In the genomic region with DNA sequence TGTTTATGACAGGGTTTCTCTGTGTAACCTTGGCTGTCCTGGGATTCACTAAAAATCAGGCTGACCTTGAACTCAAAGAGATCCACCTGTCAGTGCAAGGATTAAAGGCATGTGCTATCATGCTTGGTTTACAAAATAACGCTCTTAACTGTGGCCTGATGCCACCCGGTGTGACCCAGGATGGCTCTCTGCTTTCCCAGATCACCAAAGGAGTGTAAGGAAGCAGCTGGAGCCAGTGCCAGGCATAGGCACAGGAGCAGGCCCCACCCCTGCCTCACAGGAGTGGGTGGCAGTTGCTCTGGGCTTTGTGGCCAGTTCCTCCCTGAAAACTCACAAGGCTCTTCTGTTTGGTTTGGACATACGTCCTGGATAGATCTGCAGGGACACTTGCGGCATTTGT, we compare ENCODE assay signal across 22 mouse cellular contexts. TPM values are rescaled to one million over a fixed set of nuclear protein-coding genes. Genes with fewer than 3 reads are reported as not detected.
DNase-seq lines count a peak whose midpoint lies in the region; ATAC-seq and TF ChIP-seq lines count a peak whose summit lies in the region.
"Had no signal": no experiment of that assay in that cellular context is flagged by ENCODE, and none has a peak within 500 bp of the region (broad histone marks: within the 10 kb centered on the region; RNA-seq: fewer than 3 reads in every experiment).

No protein-coding gene starts in this region.

- H3K4me3 ChIP-seq in intestine, embryonic 15.5 days (replicated peaks), result no peak overlapping the region
- no peak overlapping the region for H3K4me3 ChIP-seq in intestine, postnatal 0 days (ENCODE audit: low read depth, low read length)
- no peak overlapping the region for H3K4me3 ChIP-seq in testis, adult 2 months (ENCODE audit: control insufficient read depth, low read depth, low read length)
- H3K4me3 ChIP-seq in small intestine, adult 2 months (ENCODE audit: low read depth, low read length), result no peak overlapping the region
- H3K4me3 ChIP-seq: embryonic facial prominence, embryonic 13.5 days; gastrocnemius, adult 2 months; heart, embryonic 10.5 days; heart, embryonic 15.5 days had no signal

- TF ChIP-seq POLR2A in testis, adult 2 months (IDR thresholded peaks at IDR 0.05; ENCODE audit: control insufficient read depth, low read depth, low read length), result no peak
- no peak for TF ChIP-seq POLR2A in small intestine, adult 2 months (IDR thresholded peaks at IDR 0.05; ENCODE audit: low read depth, low read length)

- H3K9me3 ChIP-seq in intestine, embryonic 15.5 days, result no peaks in the 10 kb centered on the region
- no peaks in the 10 kb centered on the region for H3K9me3 ChIP-seq in intestine, postnatal 0 days (ENCODE audit: control insufficient read depth)
- H3K9me3 ChIP-seq: embryonic facial prominence, embryonic 13.5 days; heart, embryonic 10.5 days; heart, embryonic 15.5 days had no signal

- peaks cover 14% of the 10 kb centered on the region for H3K4me1 ChIP-seq in intestine, embryonic 15.5 days (replicated peaks)
- 0 out of 2 replicates have a peak, but pooled peaks cover 6% of the 10 kb centered on the region for H3K4me1 ChIP-seq in intestine, postnatal 0 days (replicated peaks; ENCODE audit: control insufficient read depth, insufficient read depth, low read length)
- peaks cover 14% of the 10 kb centered on the region for H3K4me1 ChIP-seq in testis, adult 2 months (ENCODE audit: control insufficient read depth, insufficient read depth, low read length)
- peaks cover 32% of the 10 kb centered on the region; the same call in 1 of the 2 replicates for H3K4me1 ChIP-seq in small intestine, adult 2 months (ENCODE audit: control insufficient read depth, insufficient read depth, insufficient read length, low read length)
- H3K4me1 ChIP-seq: embryonic facial prominence, embryonic 13.5 days had no signal

- no peaks in the 10 kb centered on the region for H3K27me3 ChIP-seq in intestine, embryonic 15.5 days (replicated peaks)
- no peaks in the 10 kb centered on the region for H3K27me3 ChIP-seq in intestine, postnatal 0 days (replicated peaks; ENCODE audit: control insufficient read depth, insufficient read depth, low read length)
- no peaks in the 10 kb centered on the region for H3K27me3 ChIP-seq in testis, adult 2 months (ENCODE audit: control insufficient read depth, insufficient read depth, low read length)
- no peaks in the 10 kb centered on the region for H3K27me3 ChIP-seq in small intestine, adult 2 months (ENCODE audit: control insufficient read depth, insufficient read depth, low read length)

- peak overlapping the region; percentile 80; the same call in 1 of the 2 replicates for H3K27ac ChIP-seq in intestine, embryonic 15.5 days
- H3K27ac ChIP-seq in intestine, postnatal 0 days (ENCODE audit: low read depth, low read length), result no peak overlapping the region
- peak overlapping the region; percentile 5; the same call in 1 of the 2 replicates for H3K27ac ChIP-seq in testis, adult 2 months (ENCODE audit: control insufficient read depth, insufficient read depth, low read depth, low read length)
- peak overlapping the region; percentile 94 for H3K27ac ChIP-seq in small intestine, adult 2 months (ENCODE audit: insufficient read depth, low read depth, low read length)
- H3K27ac ChIP-seq: embryonic facial prominence, embryonic 13.5 days; gastrocnemius, adult 2 months; heart, embryonic 10.5 days; heart, embryonic 15.5 days; hindbrain, embryonic 14.5 days had no signal

- no peaks in the 10 kb centered on the region for H3K36me3 ChIP-seq in intestine, embryonic 15.5 days
- no peaks in the 10 kb centered on the region for H3K36me3 ChIP-seq in intestine, postnatal 0 days (ENCODE audit: control insufficient read depth, insufficient read depth)
- H3K36me3 ChIP-seq in testis, adult 2 months (ENCODE audit: control insufficient read depth, insufficient read depth, low read length), result no peaks in the 10 kb centered on the region
- H3K36me3 ChIP-seq in small intestine, adult 2 months (ENCODE audit: control insufficient read depth, insufficient read depth, low read length), result no peaks in the 10 kb centered on the region
- H3K36me3 ChIP-seq: embryonic facial prominence, embryonic 13.5 days; heart, embryonic 10.5 days; heart, embryonic 15.5 days had no signal

- TF ChIP-seq CTCF in intestine, postnatal 0 days (IDR thresholded peaks at IDR 0.05; ENCODE audit: low read depth), result no peak
- no peak for TF ChIP-seq CTCF in testis, adult 2 months (IDR thresholded peaks at IDR 0.05; ENCODE audit: control insufficient read depth, insufficient read depth, insufficient replicate concordance, low read depth, low read length)
- no peak for TF ChIP-seq CTCF in small intestine, adult 2 months (IDR thresholded peaks at IDR 0.05; ENCODE audit: extremely low read depth, insufficient read length, insufficient replicate concordance, low read depth, low read length)

- no peak for ATAC-seq in intestine, embryonic 15.5 days
- no peak for ATAC-seq in intestine, postnatal 0 days
- ATAC-seq: activated CD4-positive, CD25-positive, alpha-beta regulatory T cell, adult 4 months; forebrain, embryonic 14.5 days had no signal

- DNase-seq in testis, postnatal 10 days (ENCODE audit: low spot score), result no peak
- DNase-seq in testis, postnatal 14 days (ENCODE audit: low spot score), result peak; percentile 63
- no peak for DNase-seq in T-cell, adult 2 months (ENCODE audit: low spot score)
- no peak for DNase-seq in spleen, adult 12 weeks (ENCODE audit: low spot score)
- DNase-seq: adrenal gland, postnatal 25 days; cerebellum, adult 18-20 months; cerebellum, adult 9-11 months; cerebellum, postnatal 36 days; gastrocnemius, adult 2 months; gastrocnemius, postnatal 25 days; heart, postnatal 14 days had no signal

- no peak overlapping the region for H3K4me2 ChIP-seq in intestine, embryonic 15.5 days (replicated peaks)
- no peak overlapping the region for H3K4me2 ChIP-seq in intestine, postnatal 0 days (replicated peaks; ENCODE audit: low read depth)
- H3K4me2 ChIP-seq: embryonic facial prominence, embryonic 13.5 days; heart, embryonic 15.5 days; hindbrain, embryonic 14.5 days had no signal

- H3K9ac ChIP-seq in intestine, embryonic 15.5 days, result no peak overlapping the region
- H3K9ac ChIP-seq in intestine, postnatal 0 days (ENCODE audit: low read depth, low read length), result no peak overlapping the region
- H3K9ac ChIP-seq: embryonic facial prominence, embryonic 13.5 days; heart, embryonic 15.5 days; hindbrain, embryonic 14.5 days had no signal

- 64% methylated on average over 4 of the region's 4 CpGs for WGBS in intestine, embryonic 15.5 days
- WGBS in intestine, postnatal 0 days, result 60% methylated on average over 4 of the region's 4 CpGs
- WGBS in small intestine, adult 2 months, result 23% methylated on average over 4 of the region's 4 CpGs

RNA-seq across cellular contexts. Expression of a gene that starts 11.4 kb away (rescaled TPM):
- 0.14 and 0.16 TPM in 2 replicates for polyA plus RNA-seq in intestine, embryonic 15.5 days (2015; fragmentation: Nextera tagmentation; extraction: Ambion mirVana)
- 0.16 and 0.39 TPM in 2 replicates for polyA plus RNA-seq in intestine, postnatal 0 days (2015; fragmentation: Nextera tagmentation; extraction: Ambion mirVana)
- polyA plus RNA-seq in testis, adult 2 months (2012; rRNA removed), result 0.21 and 0.42 TPM in 2 replicates
- 0.13 TPM in 1 of 2 replicates, not detected in the other for polyA plus RNA-seq in small intestine, adult 2 months (2012; rRNA removed)
- polyA plus RNA-seq: activated CD4-positive, CD25-positive, alpha-beta regulatory T cell, adult 4 months; C2C12; heart, embryonic 10.5 days; heart, embryonic 15.5 days had no signal

RNA-seq across cellular contexts. Expression of a gene that starts 17.8 kb away (rescaled TPM):
- polyA plus RNA-seq in intestine, embryonic 15.5 days (2015; fragmentation: Nextera tagmentation; extraction: Ambion mirVana), result 13.3 and 13.9 TPM in 2 replicates
- polyA plus RNA-seq in intestine, postnatal 0 days (2015; fragmentation: Nextera tagmentation; extraction: Ambion mirVana), result 19.0 and 23.7 TPM in 2 replicates
- polyA plus RNA-seq in testis, adult 2 months (2012; rRNA removed), result 4.4 and 5.9 TPM in 2 replicates
- 169 and 226 TPM in 2 replicates for polyA plus RNA-seq in small intestine, adult 2 months (2012; rRNA removed)

RNA-seq across cellular contexts. Expression of a gene that starts 20.7 kb away (rescaled TPM):
- not detected in 2 replicates for polyA plus RNA-seq in intestine, embryonic 15.5 days (2015; fragmentation: Nextera tagmentation; extraction: Ambion mirVana)
- not detected in 2 replicates for polyA plus RNA-seq in intestine, postnatal 0 days (2015; fragmentation: Nextera tagmentation; extraction: Ambion mirVana)
- 0.32 and 0.37 TPM in 2 replicates for polyA plus RNA-seq in testis, adult 2 months (2012; rRNA removed)
- 0.47 and 1.3 TPM in 2 replicates for polyA plus RNA-seq in small intestine, adult 2 months (2012; rRNA removed)
- polyA plus RNA-seq: C2C12; embryonic facial prominence, embryonic 13.5 days; forebrain, embryonic 14.5 days; heart, embryonic 10.5 days; heart, embryonic 15.5 days had no signal

RNA-seq across cellular contexts. Expression of a gene that starts 43.8 kb away (rescaled TPM):
- 24.5 and 26.4 TPM in 2 replicates for polyA plus RNA-seq in intestine, embryonic 15.5 days (2015; fragmentation: Nextera tagmentation; extraction: Ambion mirVana)
- 54.8 and 56.5 TPM in 2 replicates for polyA plus RNA-seq in intestine, postnatal 0 days (2015; fragmentation: Nextera tagmentation; extraction: Ambion mirVana)
- 0.82 TPM in 1 of 2 replicates, not detected in the other for polyA plus RNA-seq in testis, adult 2 months (2012; rRNA removed)
- polyA plus RNA-seq in small intestine, adult 2 months (2012; rRNA removed), result 56.7 and 145 TPM in 2 replicates
- polyA plus RNA-seq: activated CD4-positive, CD25-positive, alpha-beta regulatory T cell, adult 4 months; C2C12; forebrain, embryonic 14.5 days; hindbrain, embryonic 14.5 days had no signal

RNA-seq across cellular contexts. Expression of a gene that starts 47.4 kb away (rescaled TPM):
- not detected in 2 replicates for polyA plus RNA-seq in intestine, embryonic 15.5 days (2015; fragmentation: Nextera tagmentation; extraction: Ambion mirVana)
- polyA plus RNA-seq in intestine, postnatal 0 days (2015; fragmentation: Nextera tagmentation; extraction: Ambion mirVana), result not detected in 2 replicates
- polyA plus RNA-seq in testis, adult 2 months (2012; rRNA removed), result not detected in 2 replicates
- polyA plus RNA-seq in small intestine, adult 2 months (2012; rRNA removed), result not detected in 2 replicates
- polyA plus RNA-seq: activated CD4-positive, CD25-positive, alpha-beta regulatory T cell, adult 4 months; C2C12; forebrain, embryonic 14.5 days; heart, embryonic 10.5 days; heart, embryonic 15.5 days; hindbrain, embryonic 14.5 days had no signal
